Mouse (Mus musculus) lung, embryonic 16.5 days (tissue): ENCODE measurements at regions not wholly inside any gene's neighbourhood (a gene's known extent, or its start where the extent isn't known, plus 50 kb on each side); places are given as distances from the start of the nearest gene placed in this dataset.

Experiments
- ATAC-seq: fragments of 200-750 bp; cut with Nextera tagmentation; 2 replicates; pipeline ENCODE4 v1.8.0; 2017; ENCODE audit warnings: low read depth, mild to moderate bottlenecking, moderate library complexity
- H3K27ac ChIP-seq: fragments of 300-500 bp; sonication (generic); 2 replicates; pipeline ENCODE4 v1.5.1; 2014; ENCODE audit warnings: mild to moderate bottlenecking, control low read depth, low read length
- H3K27me3 ChIP-seq: fragments of 300-500 bp; sonication (generic); 2 replicates; pipeline ENCODE4 v1.6.1; 2014; ENCODE audit warnings: low read depth, low read length, mixed read lengths; ENCODE audit not compliant: control insufficient read depth, insufficient read depth
- H3K36me3 ChIP-seq: fragments of 300-500 bp; sonication (generic); 2 replicates; pipeline ENCODE4 v1.6.1; 2014; ENCODE audit warnings: low read length; ENCODE audit not compliant: control insufficient read depth, insufficient read depth
- H3K4me1 ChIP-seq: fragments of 300-500 bp; sonication (generic); replicated peaks from 2 replicates; pipeline ENCODE4 v1.6.1; 2014; ENCODE audit warnings: low read length, mixed read lengths; ENCODE audit not compliant: control insufficient read depth, insufficient read depth
- H3K4me2 ChIP-seq: fragments of 300-500 bp; sonication (generic); 2 replicates; pipeline ENCODE4 v1.6.1; 2014; ENCODE audit warnings: low read depth, low read length, control low read depth
- H3K4me3 ChIP-seq: fragments of 300-500 bp; sonication (generic); 2 replicates; pipeline ENCODE4 v1.5.1; 2014; ENCODE audit warnings: mild to moderate bottlenecking, low read length, control low read depth
- H3K9ac ChIP-seq: fragments of 300-500 bp; sonication (generic); 2 replicates; pipeline ENCODE4 v1.6.1; 2014; ENCODE audit warnings: low read length, control low read depth
- H3K9me3 ChIP-seq: fragments of 300-500 bp; sonication (generic); 2 replicates; pipeline ENCODE4 v1.6.1; 2016; ENCODE audit warnings: low read length; ENCODE audit not compliant: control insufficient read depth
- WGBS: fragments of 180-500 bp; shearing (Covaris S2); extraction: QIAGEN DNeasy Blood & Tissue Kit; methylation state at CpG from one replicate; pipeline ENCODE4 v1.1.7; 2014; 5-methylcytosine and 5-hydroxymethylcytosine counted together

DNA sequence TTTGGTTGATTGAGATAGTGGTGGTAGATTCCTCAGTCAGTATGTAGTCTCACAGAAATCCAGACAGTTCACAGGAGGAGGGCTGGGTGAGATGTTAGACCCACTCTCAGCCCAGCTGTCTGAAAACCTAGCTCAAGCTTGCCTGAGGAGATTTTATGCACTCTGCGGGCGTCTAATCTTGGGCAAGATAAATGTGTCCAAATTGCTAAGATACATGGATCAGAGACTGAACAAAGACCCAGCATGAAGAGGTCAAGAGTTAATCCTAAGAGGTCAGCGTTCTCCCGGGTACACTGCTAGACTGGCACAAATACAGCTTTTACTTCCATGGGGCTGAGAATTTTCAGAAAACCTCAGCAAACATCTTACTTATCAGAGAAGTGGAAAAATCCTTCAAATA is 186.8 kb upstream of the Dusp10 start:
- no peaks in the 10 kb centered on the region for H3K27me3 ChIP-seq
- WGBS: 21% methylated on average over 4 of the region's 4 CpGs
- ATAC-seq: no peak
- H3K27ac ChIP-seq: no peak overlapping the region
- H3K36me3 ChIP-seq: no peaks in the 10 kb centered on the region
- H3K4me1 ChIP-seq: no peaks in the 10 kb centered on the region
- no peak overlapping the region for H3K4me3 ChIP-seq
- H3K9me3 ChIP-seq: no peaks in the 10 kb centered on the region
- no peak overlapping the region for H3K9ac ChIP-seq
- no peak overlapping the region for H3K4me2 ChIP-seq

DNA sequence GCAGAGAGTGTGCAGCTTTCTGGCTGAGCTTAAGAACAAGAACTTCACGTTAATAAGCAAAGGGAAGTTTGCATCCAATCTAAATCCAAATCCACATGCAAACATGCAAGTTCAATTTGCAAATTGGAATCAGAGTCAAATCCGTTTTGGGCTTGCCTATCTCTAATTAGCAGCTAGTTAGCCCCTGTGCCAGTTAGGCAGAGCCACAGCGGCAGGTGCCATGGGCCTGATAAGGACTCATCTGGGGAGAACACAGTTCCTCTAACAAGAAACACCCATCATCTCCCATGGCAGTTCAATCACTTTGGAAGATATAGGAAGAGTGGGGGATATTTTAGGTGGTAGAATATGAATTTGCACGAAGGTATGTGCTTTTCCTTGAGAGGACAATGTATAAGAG is 168.0 kb upstream of the Dusp10 start:
- Histone ChIP-seq H3K4me2 (no peak overlapping the region), H3K27me3 (no peaks in the 10 kb centered on the region), H3K9me3 (no peaks in the 10 kb centered on the region), H3K36me3 (no peaks in the 10 kb centered on the region), H3K4me3 (no peak overlapping the region), H3K4me1 (no peaks in the 10 kb centered on the region), H3K9ac (no peak overlapping the region), H3K27ac (no peak overlapping the region)
- 63% methylated on average over 4 of the region's 4 CpGs for WGBS
- no peak for ATAC-seq

DNA sequence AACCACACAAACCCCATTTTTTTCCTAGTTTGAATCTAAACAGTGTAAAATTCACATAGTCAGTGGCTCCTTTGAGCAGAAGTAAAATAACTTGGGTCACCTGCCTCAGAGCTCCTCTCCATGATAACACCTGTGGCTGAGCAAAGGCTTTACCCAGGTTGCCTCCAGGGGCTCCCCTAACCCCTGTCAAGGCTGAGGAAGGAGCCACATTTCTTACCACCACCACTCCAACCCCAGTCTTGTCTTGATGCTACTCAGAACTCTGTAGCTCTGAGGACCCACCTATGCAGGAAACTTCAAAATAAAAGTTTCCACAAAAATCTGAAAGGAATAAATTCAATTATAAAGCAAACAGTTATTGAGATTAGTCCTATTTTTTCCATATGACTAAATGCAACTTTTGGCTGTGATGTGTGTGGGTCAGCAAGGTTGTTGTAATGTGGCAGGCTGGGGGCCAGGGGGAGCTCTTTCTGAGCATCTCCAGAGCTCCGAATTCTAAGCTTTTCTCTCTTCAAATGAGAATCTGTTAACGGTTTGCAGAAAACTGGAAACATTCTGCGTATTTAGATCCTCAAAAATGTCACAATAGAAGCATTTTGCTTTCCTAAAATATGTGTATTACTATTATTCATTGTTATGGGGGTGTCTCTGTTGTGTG is 159.0 kb upstream of the Dusp10 start:
- H3K27me3 ChIP-seq: no peaks in the 10 kb centered on the region
- no peaks in the 10 kb centered on the region for H3K9me3 ChIP-seq
- H3K9ac ChIP-seq: no peak overlapping the region
- no peaks in the 10 kb centered on the region for H3K4me1 ChIP-seq
- whole genome bisulfite sequencing: 71% methylated on average over 3 of the region's 3 CpGs
- H3K4me2 ChIP-seq: no peak overlapping the region
- H3K27ac ChIP-seq: no peak overlapping the region
- no peak for ATAC-seq
- no peak overlapping the region for H3K4me3 ChIP-seq
- H3K36me3 ChIP-seq: no peaks in the 10 kb centered on the region

DNA sequence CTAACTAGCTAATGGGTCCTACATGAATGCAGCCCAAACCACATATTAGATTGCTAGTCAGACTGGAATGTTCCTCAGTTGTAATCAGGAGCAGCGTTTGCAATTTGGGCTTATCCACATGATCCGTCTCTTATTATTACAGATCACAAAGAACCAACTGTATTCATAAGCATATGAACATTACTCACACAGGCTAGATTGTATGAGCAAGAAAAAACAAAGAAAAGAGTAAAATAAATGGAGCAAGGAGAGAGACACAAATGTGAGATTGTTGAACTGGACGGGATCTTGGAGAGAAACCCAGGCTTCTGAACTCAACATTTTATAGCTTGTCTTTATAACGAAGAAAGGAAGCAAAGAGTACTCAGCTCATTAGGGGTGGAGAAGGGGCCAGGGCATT is 148.0 kb upstream of the Dusp10 start:
- 78% methylated on average over 4 of the region's 4 CpGs for WGBS
- no peak overlapping the region for H3K27ac ChIP-seq
- no peaks in the 10 kb centered on the region for H3K27me3 ChIP-seq
- H3K4me1 ChIP-seq: no peaks in the 10 kb centered on the region
- H3K9ac ChIP-seq: no peak overlapping the region
- H3K4me3 ChIP-seq: no peak overlapping the region
- no peak overlapping the region for H3K4me2 ChIP-seq
- ATAC-seq: no peak
- no peaks in the 10 kb centered on the region for H3K9me3 ChIP-seq
- H3K36me3 ChIP-seq: no peaks in the 10 kb centered on the region

DNA sequence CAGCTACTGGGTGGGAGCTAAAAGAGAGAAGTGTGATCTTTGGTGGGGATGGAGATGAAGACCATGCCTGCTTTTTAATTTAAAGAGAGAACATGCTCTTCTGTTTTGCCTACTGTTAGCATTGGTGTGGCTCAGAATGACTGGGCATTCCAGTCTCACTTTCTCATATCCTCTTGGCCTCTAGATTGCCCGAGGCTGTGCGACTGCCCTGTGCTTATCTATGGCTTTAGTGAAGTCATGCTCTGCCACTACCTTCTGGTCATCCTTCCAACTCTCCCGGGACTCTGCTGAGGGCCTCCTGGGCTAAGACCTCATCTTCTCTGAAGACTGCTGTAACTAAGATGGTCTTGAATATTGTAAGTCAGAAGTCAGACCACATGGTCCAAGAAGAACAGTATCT is 147.5 kb upstream of the Dusp10 start:
- Histone ChIP-seq H3K4me1 (no peaks in the 10 kb centered on the region), H3K9me3 (no peaks in the 10 kb centered on the region), H3K4me2 (no peak overlapping the region), H3K4me3 (no peak overlapping the region), H3K9ac (no peak overlapping the region), H3K27me3 (no peaks in the 10 kb centered on the region), H3K27ac (no peak overlapping the region), H3K36me3 (no peaks in the 10 kb centered on the region)
- WGBS: 75% methylated on average over 3 of the region's 3 CpGs
- ATAC-seq: no peak

DNA sequence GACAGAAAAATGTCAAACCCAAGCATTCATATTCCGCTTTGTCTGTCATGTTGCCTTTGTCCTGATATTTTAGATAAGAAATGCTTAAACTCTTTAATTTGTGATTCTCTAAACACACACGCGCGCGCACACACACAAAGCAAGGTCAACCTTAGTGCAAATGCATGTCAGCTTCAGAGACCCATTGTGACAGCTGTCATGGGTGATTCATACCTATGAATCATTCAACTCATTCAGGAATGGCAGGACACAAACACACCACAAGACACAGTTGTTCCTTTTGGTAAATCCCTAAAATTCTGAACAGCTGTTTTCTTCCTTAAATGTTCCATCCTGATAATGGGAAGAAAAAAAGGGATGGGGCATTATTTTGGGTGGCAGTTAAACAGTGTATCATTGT is 144.1 kb upstream of the Dusp10 start:
- Histone ChIP-seq H3K27me3 (no peaks in the 10 kb centered on the region), H3K4me2 (no peak overlapping the region), H3K4me1 (no peaks in the 10 kb centered on the region), H3K36me3 (no peaks in the 10 kb centered on the region), H3K9me3 (no peaks in the 10 kb centered on the region), H3K4me3 (no peak overlapping the region), H3K27ac (no peak overlapping the region), H3K9ac (no peak overlapping the region)
- no peak for ATAC-seq
- 89% methylated on average over 5 of the region's 5 CpGs for WGBS

DNA sequence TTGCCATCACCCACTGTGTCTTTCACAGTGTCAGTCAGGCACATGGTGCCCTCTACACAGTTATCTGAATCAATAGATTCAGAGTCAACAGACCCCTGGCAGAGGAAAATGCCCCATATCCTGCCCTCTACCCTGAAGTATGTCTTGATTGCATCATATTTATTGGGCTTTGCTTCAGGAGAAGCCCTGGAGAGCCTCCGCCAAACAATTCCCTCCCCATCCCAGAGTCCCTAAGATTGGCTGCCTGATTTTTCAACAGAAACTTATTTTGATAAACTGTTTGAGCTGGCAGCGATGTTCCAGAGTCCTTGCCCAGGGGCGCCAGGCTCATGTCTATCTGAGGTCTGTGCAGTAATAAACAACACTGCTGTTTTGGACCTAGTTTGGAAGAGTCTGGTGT is 117.2 kb upstream of the Dusp10 start:
- H3K36me3 ChIP-seq: no peaks in the 10 kb centered on the region
- no peaks in the 10 kb centered on the region for H3K27me3 ChIP-seq
- no peaks in the 10 kb centered on the region for H3K4me1 ChIP-seq
- no peak overlapping the region for H3K27ac ChIP-seq
- no peak overlapping the region for H3K4me2 ChIP-seq
- no peak for ATAC-seq
- H3K9me3 ChIP-seq: no peaks in the 10 kb centered on the region
- H3K9ac ChIP-seq: no peak overlapping the region
- WGBS: 83% methylated on average over 3 of the region's 3 CpGs
- H3K4me3 ChIP-seq: no peak overlapping the region

DNA sequence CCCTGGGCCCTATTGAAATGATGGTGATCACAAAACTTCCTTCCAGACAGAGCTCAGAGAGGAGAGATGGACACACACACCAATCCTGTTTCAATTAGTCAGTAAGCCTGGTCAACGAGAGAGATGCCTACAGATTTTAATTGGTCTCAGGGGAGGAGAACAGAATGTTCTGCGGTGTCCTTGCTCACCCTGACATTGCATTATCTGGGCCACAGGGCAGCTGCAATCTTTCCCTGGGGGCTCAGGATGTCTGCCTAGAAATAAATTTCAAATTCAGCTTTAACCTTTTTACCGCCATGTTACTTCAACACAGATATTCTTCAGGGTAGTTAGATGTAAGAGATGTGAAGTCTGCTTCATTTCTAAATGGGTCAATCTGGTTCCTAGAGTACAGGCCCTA is 115.0 kb upstream of the Dusp10 start:
- 87% methylated on average over 3 of the region's 3 CpGs for WGBS
- Histone ChIP-seq H3K9me3 (no peaks in the 10 kb centered on the region; the same call in 1 of the 2 replicates), H3K27me3 (no peaks in the 10 kb centered on the region), H3K36me3 (no peaks in the 10 kb centered on the region), H3K4me2 (no peak overlapping the region), H3K4me3 (no peak overlapping the region), H3K27ac (no peak overlapping the region), H3K9ac (no peak overlapping the region), H3K4me1 (no peaks in the 10 kb centered on the region)
- ATAC-seq: no peak

DNA sequence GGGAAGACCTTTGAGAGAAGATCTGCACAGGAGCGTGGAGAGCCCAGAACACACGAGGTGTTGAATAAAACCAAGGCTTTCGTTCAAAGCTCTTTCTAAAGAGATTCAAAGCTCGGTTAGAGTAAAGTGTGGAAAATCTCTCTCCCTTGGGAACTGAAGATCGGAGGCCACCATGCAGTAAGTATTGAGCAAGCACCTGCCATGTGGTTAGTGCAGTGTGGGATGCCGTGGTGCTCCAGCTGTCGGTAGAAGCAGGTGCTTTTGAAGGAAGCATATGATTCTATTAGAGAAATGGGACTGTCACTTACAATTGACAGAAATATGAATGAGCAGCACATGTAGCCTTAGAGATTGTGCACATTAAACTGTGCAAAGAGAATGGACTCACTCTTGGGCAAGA is 108.5 kb upstream of the Dusp10 start:
- Histone ChIP-seq H3K4me1 (no peaks in the 10 kb centered on the region), H3K9ac (no peak overlapping the region), H3K4me2 (no peak overlapping the region), H3K36me3 (no peaks in the 10 kb centered on the region), H3K27ac (no peak overlapping the region), H3K4me3 (no peak overlapping the region), H3K9me3 (no peaks in the 10 kb centered on the region; the same call in 1 of the 2 replicates), H3K27me3 (no peaks in the 10 kb centered on the region)
- 88% methylated on average over 7 of the region's 7 CpGs for WGBS
- no peak for ATAC-seq
